Mouse (Mus musculus) lung, postnatal 25 days (tissue): ENCODE measurements around the gene Pum1.
"Not testable (repeated sequence)": the region's sequence is repeated elsewhere in the genome, so short reads cannot be mapped to it uniquely, and the experiment has no call there.

ENCODE experiments used
- DNase-seq: peaks from one replicate; pipeline ENCODE4 v3.0.0; 2022; ENCODE audit warnings: low spot score

The Pum1 gene

GRCm38 (mm10) chr4:130662979-130663725 is at the start of gene Pum1:
TSS of gene Pum1 (plus strand) at chr4:130663321.
- DNase-seq: peak; percentile 87

DNA sequence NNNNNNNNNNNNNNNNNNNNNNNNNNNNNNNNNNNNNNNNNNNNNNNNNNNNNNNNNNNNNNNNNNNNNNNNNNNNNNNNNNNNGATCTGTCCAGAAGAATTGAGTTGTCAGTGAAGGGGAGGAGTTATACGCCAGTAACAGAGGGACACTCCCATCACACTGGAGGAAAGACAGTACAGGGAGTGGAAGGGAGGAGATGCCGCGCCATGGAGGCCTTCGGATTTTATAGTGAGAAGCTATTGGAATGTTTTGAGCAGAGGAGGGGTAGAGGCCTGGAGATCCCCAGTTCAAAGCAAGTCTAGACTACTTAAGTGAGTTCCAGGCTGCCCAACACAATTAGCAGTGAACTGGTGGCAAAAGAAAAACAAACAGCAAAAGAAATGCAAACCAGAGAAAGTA is 33.7 kb upstream of the Pum1 start:
- DNase-seq: peak; percentile 35

DNA sequence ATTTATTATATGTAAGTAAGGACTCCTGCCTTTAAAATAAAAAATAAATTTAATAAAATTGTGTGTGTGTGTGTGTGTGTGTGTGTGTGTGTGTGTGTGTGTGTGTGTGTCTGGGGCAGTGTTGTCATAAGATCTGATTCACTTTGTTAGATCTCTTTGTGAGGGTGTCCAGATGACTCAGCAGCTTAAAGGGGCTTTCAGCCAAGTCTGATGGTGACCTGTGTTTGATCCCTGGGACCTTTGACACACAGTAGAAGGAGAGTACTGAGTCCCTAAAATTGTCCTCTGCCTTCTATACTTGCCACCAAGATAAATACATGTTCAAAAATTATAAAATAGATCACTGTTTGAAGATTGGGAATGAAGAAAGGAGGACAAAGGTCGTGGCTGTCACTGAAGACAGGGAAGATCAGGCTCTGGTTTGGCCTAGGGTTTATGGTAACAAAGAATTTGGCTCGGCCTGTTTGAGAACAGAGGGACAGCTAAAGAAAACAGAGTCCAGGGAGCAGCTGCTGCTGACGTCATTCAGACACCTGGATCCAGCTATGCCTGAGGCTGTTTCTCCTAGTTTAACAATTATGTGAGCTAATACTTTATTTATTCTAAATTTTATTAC is 32.8 kb upstream of the Pum1 start:
- DNase-seq: no peak

- not testable (repeated sequence) for DNase-seq
Observed at GRCm38 (mm10) chr4:130635076-130635475, 28.0 kb upstream of the Pum1 start.

DNA sequence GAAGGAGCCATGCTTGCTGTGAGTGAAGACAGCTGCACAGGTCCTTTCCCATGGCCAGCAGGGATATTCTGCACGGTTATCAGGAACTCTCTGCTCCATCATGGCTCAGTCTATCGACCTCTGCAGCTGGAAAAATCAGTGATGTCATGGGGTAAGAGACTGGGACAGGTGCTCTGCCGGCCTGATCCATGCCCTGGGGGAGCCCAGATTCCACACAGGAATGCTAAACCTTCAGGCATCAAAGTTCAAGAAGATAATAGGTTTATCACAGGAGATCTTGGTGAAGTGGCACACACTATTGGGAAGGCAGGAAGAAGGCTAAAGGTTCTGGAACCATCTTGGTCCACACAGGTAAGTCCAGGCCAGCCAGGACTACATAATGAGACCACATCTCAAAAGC is 26.4 kb upstream of the Pum1 start:
- DNase-seq: no peak

- no peak for DNase-seq
Observed at GRCm38 (mm10) chr4:130637488-130638422, 25.4 kb upstream of the Pum1 start.

DNA sequence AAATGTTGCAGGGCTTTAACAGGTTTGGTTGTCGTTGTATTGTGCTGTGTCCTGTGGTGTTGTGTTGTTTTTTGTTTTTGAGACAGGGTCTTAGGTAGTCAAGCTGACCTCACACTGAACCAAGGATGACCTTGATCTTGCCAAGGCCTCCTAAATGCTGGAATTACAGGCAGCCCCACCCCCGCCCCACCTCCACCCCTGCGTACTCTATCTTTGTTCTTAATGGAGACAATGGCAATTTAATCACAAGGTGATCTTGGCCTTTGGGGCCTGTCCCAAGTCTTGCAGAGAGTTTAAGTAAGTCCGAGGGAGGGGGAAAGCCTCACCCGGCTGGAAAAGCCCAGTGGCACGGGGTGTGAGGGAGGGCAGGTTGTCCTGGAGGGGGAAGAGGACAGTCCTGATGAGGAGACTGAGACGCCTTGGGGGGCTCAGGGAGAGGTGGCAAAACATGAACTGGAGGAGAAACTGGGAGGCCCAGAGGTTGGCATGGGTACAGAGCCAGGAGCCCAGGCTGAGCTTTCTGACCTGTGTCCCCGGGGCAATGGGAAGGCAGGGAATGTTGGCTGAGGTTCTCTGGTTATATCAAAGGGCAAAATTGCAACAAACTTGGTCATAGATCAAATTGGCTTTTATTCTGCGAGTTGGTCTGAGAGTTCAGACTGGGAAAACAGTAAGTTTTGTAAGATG is 22.9 kb upstream of the Pum1 start:
- DNase-seq: no peak

DNA sequence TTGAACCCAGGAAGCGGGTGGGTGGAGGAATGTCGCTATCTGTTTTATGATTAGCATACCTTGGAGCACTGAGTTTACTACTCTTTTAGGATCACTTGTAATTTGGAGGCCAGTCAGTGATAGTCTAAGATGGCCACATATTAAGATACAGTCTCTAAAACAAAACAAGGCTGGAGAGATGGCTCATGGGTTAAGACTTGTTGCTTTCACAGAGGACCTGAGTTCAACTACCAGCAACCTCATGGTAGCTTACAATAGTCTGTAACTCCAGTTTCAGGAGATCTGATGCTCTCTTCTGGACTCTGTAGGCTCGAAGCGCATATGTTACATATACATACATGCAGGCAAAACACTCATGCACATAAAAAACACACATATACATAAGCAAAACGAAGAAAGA is 20.7 kb upstream of the Pum1 start:
- no peak for DNase-seq

GRCm38 (mm10) chr4:130645426-130645825 is 17.7 kb upstream of the Pum1 start:
- no peak for DNase-seq

- DNase-seq: no peak
Observed at GRCm38 (mm10) chr4:130651286-130651685, 11.8 kb upstream of the Pum1 start.

DNA sequence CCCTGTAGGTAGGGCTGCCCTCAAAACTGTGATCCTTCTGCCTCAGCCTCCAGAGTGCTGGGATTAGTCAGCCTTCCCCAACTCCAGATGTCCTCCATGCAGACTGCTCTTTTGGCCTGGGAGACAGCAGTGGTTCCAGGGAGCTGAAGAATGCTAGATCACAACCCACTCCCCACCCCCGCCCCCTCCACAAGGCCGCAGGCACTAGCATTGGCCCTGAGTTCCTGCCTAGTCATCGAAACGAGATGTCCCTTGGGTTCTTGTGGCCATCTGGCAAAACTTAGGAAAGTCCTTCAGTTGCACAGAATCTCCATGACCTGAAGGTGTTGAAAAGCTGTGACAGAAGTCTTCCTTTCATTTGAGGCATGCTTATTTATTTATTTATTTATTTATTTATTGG is 10.6 kb upstream of the Pum1 start:
- DNase-seq: no peak

- no peak for DNase-seq
Observed at GRCm38 (mm10) chr4:130657820-130658565, 5.1 kb upstream of the Pum1 start.

DNA sequence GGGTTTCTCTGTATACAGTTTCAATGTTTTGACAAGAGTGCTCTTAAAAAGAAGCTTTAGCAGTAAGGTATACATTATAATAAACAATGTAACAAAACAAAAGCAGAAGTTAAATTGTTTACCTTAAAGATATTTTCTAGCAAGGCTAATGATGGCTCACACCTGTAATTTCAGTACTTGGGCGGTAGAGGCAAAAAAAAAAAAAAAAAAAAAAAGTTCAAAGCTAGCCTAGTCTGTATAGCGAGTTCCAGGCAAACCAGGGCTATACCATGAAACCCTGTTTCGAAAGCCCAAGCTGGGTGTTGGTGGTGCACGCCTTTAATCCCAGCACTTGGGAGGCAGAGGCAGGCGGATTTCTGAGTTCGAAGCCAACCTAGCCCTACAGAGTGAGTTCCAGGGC is 3.7 kb upstream of the Pum1 start:
- no peak for DNase-seq

- no peak for DNase-seq
Observed at GRCm38 (mm10) chr4:130660106-130660505, 3.0 kb upstream of the Pum1 start.

DNA sequence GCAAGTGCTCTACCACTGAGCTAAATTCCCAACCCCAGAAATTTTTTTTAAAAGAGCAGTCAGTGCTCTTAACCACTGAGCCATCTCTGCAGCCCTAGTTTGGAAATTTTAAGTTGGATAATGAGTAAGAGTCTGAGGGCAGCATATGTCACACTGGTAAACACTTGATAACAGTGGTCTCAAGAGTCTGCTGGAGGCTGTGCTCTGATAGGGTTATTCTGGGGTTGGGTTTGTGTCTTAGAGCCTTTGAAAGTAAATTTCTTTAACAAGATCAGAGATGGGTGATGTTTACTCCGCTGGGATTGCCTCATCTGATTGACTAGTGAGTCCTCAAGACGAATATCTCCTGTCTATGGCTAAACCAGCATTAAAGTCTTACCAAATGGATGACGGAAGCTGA is 2.0 kb upstream of the Pum1 start:
- DNase-seq: no peak

DNA sequence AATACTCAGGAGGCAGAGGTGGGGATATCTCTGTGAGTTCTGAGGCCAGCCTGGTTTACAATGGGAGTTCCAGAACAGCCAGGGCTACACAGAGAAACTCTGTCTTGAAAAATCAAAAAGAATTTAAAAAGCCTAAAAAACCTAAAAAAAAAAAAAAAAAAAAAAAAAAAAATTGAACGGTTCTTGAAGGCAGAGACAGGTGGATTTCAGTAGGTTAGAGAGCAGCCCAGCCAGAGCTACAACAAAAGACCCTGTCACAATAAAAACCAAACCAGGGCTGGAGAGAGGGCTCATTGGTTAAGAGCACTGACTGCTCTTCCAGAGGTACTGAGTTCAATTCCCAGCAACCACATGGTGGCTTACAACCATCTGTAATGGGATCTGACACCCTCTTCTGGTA is 816 bp upstream of the Pum1 start:
- not testable (repeated sequence) for DNase-seq

GRCm38 (mm10) chr4:130663810-130664401 is 785 bp downstream of the Pum1 start:
- no peak for DNase-seq

DNA sequence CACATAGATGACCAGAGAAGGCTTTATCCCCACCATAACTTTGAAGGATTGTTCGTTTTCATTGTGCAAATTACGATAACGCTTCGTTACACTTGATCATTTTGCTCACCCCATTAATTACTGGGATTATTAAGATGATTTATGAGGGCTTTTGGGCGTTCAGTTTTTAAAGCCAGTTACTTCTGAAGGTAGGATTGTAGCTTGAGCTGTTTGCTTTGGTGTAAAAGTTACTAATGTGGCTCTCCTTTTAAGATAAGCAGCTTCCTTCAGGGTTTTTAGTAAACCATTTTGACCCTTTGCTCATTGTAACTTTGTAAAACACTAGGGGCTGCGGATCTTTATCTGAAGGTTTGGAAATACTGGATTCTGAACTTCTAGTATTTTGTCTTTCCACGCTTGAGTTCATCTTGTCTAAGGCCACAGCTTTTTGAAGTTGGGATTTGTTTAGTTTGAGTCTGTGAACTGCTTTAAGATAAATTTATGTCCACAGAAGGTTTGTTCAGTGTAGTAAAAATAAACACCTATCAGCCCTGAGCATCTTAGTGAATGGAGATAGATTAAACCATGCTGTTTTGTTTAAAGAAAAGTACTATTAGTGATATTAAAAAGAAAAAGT is 1.4 kb downstream of the Pum1 start:
- no peak for DNase-seq

- peak; percentile 37 for DNase-seq
Observed at GRCm38 (mm10) chr4:130665176-130665575, 2.1 kb downstream of the Pum1 start.

- DNase-seq: no peak
Observed at GRCm38 (mm10) chr4:130667686-130668085, 4.6 kb downstream of the Pum1 start.

GRCm38 (mm10) chr4:130668541-130668940 is 5.4 kb downstream of the Pum1 start:
- no peak for DNase-seq
